Mouse (Mus musculus): ENCODE results near the gene Noxred1.
A peak's percentile ranks its signal among the peaks of the same experiment; 100 is the strongest.
"Not testable (repeated sequence)": the region's sequence is repeated elsewhere in the genome, so short reads cannot be mapped to it uniquely, and the experiment has no call there.

The Noxred1 gene

GRCm38 (mm10) chr12:87238632-87239031 is at the start of gene Noxred1:
TSS of gene Noxred1 (minus strand) at chr12:87238732.
- DNase-seq (ENCODE audit: low spot score in 2 of 2): no peak

DNA sequence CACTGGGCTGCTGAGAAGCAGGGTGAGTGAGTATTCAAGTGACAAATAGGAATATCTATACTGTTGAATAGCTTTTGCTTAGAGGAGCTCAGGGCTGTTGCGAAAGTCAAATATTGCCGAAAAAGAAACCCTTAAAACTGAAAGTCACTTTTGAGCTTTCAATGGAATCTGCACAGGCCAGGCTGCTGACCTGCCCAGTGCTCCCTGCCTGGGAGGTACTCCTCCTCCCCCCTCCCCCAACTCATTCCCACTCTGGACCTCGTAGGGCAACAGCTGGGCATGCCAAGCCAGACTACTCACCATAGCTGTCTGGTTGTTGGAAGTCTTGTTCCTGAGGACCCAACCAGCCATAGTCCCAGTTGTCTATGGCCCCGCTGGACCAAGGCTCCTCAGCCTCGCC is 46.2 kb upstream of the Noxred1 start:
- no peak for DNase-seq (ENCODE audit: low spot score in 2 of 2)

DNA sequence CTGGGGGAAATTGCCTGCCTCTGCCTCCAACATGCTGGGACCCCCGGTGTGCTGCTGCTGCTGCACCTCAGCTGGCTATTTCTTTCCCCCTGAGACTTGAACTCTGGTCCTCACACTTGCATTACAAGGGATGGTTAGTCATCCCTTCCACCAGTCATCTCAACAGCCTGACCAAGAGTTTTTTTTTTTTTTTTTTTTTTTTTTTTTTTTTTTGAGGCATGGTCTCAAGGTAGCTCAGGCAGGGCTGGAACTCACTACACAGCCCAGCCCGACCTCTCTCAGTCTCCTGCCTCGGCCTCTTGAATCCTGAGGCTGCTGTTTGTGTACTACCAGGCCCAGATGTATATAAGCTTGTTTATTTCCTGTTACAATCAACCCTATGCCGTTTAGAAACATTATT is 45.7 kb upstream of the Noxred1 start:
- DNase-seq (ENCODE audit: low spot score in 2 of 2): no peak

- no peak for DNase-seq (ENCODE audit: low spot score in 2 of 2)
Observed at GRCm38 (mm10) chr12:87283706-87284105, 45.2 kb upstream of the Noxred1 start.

DNA sequence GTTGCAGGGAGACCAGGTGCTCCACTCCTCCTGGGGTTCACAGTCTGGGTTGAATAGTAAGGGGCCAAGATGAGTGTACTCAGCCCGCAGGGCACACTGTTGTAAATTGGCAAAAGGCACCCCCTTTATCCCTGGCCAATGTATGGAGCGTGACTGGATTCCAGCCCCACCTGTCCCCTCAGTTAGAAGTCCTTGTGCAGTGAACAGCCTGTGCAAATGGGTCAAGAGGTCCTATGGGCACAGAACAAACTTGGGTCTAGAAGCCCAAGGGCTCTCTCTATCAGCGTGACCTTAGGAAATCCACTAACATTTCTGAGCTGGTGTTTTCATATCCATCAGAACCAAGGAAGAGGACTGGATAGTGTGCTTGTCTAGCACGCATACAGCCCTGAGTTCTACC is 44.2 kb upstream of the Noxred1 start:
- no peak for DNase-seq (ENCODE audit: low spot score in 2 of 2)

DNA sequence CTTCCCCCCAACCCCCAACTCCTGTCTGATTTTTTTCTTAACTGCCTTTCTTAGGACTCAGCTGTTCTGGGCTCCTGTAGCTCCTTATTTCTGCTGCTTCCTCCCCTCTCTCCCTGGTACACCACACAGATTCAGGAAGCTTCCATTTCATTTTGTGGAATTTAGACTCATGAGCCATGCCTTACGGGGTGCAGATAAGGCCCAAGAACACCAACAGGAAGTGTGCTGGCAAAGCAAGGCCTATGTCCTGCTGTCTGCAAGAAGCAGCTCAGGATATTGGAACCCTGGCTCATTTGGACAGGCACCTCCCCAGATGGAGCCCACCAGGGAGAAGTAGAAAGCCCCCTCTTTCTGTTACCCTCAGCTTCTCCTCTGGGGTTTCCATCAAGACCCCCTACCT is 43.2 kb upstream of the Noxred1 start:
- no peak for DNase-seq (ENCODE audit: low spot score in 2 of 2)

GRCm38 (mm10) chr12:87279879-87280278 is 41.3 kb upstream of the Noxred1 start:
- DNase-seq (ENCODE audit: low spot score in 2 of 2): no peak

DNA sequence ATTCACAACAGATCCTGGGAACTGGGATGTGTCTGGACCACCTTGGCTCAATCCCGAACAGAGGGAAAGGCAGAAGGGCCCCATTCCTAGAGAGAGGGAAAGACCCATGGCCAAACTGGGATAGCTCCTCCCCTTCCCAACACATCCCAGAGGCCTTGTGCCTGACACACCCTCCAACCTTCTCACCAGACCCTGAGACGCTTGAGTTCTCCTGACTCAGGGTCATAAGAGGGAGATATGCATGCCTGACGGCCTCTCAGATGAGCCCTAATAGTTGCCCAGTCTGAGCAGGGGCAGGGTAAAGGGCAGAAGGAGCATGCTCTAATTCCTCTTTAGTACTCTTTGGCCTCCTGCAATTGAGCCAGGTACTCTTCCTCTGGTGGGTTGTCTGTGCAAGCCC is 40.8 kb upstream of the Noxred1 start:
- no peak for DNase-seq (ENCODE audit: low spot score in 2 of 2)

DNA sequence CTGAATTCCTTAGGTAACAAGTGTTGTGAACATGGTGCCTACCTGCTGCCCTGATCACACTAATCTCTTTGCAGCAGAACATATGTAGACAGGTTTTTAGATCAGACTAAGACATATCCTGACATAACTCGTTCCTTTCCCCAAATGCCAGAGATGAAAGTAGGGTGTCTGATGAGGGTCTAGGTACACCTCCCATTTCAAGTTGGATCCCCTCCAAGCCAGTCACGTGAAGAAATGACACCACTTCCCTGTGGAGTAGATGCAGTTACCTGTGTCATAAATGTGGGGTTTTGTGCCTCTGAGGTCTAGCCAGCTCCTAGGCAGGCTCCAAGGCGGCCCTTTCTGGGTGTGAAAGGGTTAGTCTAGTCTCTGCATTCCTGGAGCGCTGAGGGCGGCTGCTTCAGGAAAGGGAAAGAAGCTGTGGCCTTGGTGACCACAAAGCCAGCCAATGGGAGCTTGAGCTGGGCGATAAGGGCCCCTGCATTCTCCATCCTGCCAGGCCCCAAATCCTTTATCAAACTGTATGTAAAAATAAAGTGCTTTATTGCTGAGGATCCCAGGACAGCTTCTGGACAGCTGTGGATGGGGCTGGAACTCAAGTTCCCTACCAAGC is 39.7 kb upstream of the Noxred1 start:
- DNase-seq (ENCODE audit: low spot score in 2 of 2): peak in 1 of 2 experiments; percentile 34

- not testable (repeated sequence) for DNase-seq (ENCODE audit: low spot score in 2 of 2)
Observed at GRCm38 (mm10) chr12:87277251-87277650, 38.7 kb upstream of the Noxred1 start.

- no peak for DNase-seq (ENCODE audit: low spot score in 2 of 2)
Observed at GRCm38 (mm10) chr12:87274853-87275831, 36.6 kb upstream of the Noxred1 start.

DNA sequence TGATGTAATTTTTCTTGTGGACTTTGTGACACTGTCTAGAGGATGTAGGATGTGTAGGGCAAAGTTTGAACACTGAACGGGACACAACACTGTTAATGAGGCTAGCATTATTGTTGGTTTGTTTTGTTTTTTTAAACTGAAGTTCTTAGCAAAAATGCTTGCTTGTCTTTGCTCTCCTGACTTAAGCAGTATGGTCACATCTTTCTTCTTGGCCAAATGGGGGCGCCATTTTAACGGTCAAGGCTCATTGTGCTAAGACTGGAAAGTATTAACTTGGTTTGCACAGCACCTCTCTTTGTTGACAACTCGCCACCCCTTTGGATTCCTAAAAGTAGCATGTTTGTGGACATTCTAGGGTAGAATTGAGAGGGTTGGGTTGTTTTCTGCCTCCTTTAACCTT is 29.1 kb upstream of the Noxred1 start:
- DNase-seq (ENCODE audit: low spot score in 2 of 2): no peak

DNA sequence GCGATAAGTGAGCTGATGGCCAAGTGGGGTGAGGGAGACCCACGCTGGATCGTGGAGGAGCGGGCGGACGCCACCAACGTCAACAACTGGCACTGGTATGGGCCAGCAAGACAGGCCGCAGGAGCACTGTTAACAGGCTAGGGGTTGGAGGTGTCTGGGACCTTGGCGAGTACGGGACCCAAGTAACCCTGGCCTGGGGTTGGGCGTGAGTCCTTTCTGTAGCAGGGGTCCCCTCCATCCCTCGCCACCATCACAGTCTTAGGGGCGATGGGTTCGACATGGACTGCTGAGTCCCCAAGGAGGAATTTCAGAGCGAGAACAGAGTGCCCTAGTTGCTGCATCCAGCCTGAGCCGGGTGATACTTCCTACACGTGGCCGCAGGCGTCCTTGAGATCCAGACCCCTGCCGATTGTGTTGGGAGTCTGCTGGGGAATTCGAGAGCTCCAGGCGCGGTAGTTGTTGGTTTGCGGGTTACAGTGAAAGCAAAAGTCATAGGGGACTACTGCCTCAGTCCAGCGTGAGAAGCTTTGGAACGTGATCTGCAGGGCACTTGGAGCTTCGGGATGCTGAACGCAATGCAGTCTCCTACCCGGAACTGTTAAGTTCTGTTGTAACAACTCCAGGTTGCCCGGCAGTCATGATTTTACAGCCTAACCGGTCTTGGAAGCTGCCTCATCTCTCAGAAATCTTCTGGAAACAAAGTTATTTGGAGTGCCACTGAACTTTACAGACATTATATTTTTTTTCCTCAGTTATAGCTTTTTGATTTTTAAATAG is 28.5 kb upstream of the Noxred1 start:
- DNase-seq (ENCODE audit: low spot score in 2 of 2): no peak

DNA sequence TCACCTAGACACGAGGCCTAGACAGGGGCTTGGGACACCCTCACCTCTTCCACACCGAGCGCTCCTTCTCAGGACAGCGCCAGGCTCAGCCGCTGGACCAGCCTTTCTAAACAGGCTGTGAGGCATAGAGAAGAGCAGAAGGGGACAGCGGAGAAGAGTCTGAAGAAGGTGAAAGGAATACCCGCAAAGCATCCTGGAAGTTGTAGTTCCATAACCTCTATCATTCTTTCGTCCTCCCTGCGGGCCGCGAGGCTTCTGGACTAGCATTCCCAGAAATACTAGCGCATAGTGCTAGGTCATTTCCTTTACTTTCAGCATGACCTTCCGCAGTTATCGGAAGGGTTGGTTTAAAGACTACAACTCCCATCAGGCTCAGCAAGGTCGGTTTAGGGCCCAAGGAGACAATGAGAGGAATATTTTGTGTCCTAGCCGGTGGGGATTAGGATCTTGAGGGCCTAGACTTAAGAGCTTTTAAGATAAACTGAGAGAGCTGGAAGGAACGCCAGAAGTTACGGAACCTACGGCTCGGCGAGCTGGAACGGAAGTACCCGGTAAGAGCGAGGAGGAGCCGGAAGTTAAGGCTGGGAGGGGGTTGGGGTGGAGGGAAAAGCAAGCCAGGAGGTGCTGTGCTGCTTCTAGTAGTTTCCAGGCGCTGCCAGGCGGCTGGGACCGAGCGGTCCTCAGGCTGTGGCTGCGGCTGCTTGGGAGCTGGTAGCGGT is 27.7 kb upstream of the Noxred1 start, which contains the start of the genes Vipas39 and Ahsa1:
Gene Vipas39 (minus strand): TSS at position 149 of the 719 bp plus-strand sequence.
Gene Ahsa1 (plus strand): TSS at position 372 of the 719 bp plus-strand sequence.
- DNase-seq (ENCODE audit: low spot score in 2 of 2): peak; percentile 81 to 83

DNA sequence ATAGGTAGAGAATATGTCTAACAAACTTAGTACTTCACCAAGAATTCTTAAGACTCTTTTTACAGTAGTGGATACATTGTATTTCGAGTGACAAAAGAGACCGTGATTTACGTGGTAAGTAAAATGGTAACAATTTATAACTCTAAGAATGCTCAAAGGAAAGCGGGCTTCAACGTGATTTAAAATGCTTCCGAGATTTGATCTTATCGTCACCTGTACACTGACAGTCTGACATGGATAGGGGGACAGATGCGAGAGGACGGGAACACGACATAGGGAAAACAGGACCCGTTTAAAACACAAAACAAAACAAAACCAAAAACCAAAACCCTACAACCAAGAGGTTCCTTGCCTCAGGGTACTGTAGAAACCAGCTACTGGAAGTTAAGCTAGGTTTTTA is 26.9 kb upstream of the Noxred1 start:
- no peak for DNase-seq (ENCODE audit: low spot score in 2 of 2)

GRCm38 (mm10) chr12:87260562-87260961 is 22.0 kb upstream of the Noxred1 start:
- DNase-seq (ENCODE audit: low spot score in 2 of 2): no peak

DNA sequence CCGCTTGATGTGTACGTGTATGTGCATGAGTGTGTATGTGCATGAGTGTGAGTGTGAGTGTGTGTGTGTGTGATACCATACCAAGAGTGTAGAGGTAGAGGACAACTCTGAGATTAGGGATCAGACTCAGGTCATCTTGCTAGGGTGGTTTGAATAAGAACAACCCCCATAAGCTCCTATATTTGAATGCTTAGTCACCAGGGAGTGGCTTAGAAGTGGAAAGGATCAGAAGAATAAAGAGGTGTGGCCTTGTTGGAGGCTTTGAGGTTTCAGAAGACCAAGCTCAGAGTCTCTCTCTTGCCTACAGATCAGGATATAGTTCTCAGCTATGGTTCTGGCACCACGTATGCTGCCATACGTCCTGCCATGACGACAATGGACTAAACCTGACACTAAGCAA is 18.1 kb upstream of the Noxred1 start:
- DNase-seq (ENCODE audit: low spot score in 2 of 2): no peak

- no peak for DNase-seq (ENCODE audit: low spot score in 2 of 2)
Observed at GRCm38 (mm10) chr12:87253878-87254277, 15.3 kb upstream of the Noxred1 start.

DNA sequence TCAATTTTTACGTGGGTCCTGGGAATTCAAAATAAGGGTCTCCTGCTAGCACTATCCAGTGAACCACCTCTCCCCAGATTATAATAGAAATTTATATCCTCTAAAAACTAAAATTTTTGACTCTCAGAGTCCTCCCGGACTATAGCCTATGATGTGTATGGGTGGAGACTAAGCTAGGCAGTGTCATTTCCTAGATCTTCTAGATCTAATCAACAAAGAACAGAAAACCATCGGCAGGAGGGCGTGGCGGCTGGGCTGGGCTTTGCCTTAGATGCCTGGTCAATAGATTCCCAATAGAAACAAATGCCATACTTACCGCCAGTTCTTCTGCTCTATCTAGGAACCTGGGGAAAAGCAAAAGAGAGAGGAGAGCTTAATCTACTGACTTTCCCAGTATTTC is 11.6 kb upstream of the Noxred1 start:
- no peak for DNase-seq (ENCODE audit: low spot score in 2 of 2)

GRCm38 (mm10) chr12:87236882-87237483 is 1.5 kb downstream of the Noxred1 start:
- no peak for DNase-seq (ENCODE audit: low spot score in 2 of 2)

DNA sequence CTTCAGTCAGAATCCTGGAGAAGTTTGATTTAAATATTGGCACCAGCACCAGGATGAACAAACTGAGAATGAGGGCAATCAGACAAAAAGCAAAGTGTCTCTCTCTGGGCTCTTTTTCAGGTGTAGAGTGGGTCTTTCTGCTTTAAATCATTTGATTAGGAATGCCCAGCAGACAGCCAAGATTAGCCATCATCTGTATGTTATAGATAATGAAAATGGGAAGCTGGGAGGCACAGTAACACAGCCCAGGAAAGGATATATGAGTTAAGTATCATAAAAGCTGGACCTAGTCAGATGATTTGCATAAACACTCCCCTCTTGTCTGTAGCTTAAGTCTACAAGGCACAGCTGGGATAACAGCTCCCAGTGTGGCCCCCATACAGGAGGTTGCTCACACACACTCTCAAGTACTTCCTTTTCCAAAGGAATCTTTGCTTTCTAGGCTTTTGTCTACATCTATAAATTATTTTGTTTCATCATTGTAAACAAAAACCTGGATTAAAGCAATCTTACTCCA is 8.1 kb downstream of the Noxred1 start:
- DNase-seq (ENCODE audit: low spot score in 2 of 2): no peak

Data from urinary bladder, postnatal 4 days (tissue).